Mouse (Mus musculus): Measurements from ENCODE around the gene Zmynd11.

DNA sequence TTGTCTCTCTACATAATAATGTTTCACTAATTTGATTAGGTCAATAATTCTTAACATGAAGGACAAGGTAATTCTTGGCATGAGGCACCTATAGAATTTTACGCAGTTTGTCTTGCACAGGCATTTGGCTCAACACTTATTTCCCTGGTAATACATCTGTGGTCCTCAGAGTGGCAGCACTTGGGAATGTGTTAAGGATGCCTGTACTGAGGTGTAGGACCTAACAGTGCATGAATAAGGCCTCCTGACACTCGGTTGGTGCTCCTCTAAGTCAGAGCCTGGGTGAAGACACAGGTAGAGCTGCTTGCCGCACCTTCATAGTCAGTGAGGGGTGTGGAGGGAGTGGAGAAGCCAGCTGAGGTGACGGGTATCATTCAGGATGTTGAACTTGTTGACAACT is 81.8 kb downstream of the Zmynd11 start:
- TF ChIP-seq CTCF (IDR thresholded peaks at IDR 0.05; ENCODE audit: borderline replicate concordance, control insufficient read depth, extremely low read depth, insufficient read depth, low read length, poor library complexity): no peak
- no peak for TF ChIP-seq POLR2A (IDR thresholded peaks at IDR 0.05; ENCODE audit: control insufficient read depth, extremely low read depth, insufficient read depth, low read length, poor library complexity)
